Mouse (Mus musculus) gastrocnemius, adult 2 months (tissue): Measurements from ENCODE around the gene Tulp2. TPM values are rescaled to one million over a fixed set of nuclear protein-coding genes. Genes with fewer than 3 reads are reported as not detected.

Experiments
- DNase-seq: peaks from one replicate; pipeline ENCODE4 v3.0.0; 2022
- H3K27ac ChIP-seq: fragments of 200-600 bp; 2 replicates; pipeline ENCODE4 v1.8.1; 2022; ENCODE audit warnings: mild to moderate bottlenecking
- H3K4me3 ChIP-seq: fragments of 200-600 bp; 2 replicates; pipeline ENCODE4 v1.8.1; 2022; ENCODE audit warnings: mild to moderate bottlenecking, moderate library complexity
- CTCF ChIP-seq: fragments of 200-600 bp; IDR thresholded peaks from 2 replicates; pipeline ENCODE4 v1.8.1; 2022; ENCODE audit warnings: antibody characterized with exemption, mild to moderate bottlenecking, moderate library complexity
- intact Hi-C: fragments of 180-260 bp; cut with DNase I; formaldehyde crosslinking; loops from one replicate; pipeline ENCODE4 v1.15.1; 2025
- total RNA-seq, 2 experiments: library from RNA; stranded (reverse); gene quantifications; 2 replicates each; pipeline ENCODE4 v1.2.3; 2021

Gene Tulp2
- total RNA-seq, 2 experiments from 2014 or later, result 0.39 TPM; not detected in 1

DNA sequence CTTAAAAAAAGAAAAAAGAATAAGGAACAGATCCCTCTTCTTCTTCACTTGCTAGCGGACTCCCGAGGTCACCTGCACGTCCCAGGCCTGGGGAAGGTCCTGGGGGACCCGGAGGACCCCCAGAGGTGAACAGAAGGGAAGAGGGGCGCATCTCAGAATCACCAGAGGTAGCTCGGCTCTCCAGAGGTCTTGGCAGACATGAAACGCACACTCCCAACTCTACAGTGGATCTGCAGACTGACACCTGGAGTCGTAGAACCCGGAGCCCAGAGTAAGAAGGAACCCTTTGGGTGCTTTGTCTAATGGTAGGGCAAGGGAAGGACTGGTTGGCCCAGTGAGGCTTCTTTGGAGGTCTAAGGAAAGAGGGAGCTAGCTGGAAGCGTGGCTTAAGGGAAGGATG is 55.9 kb downstream of the Tulp2 start:
- Histone ChIP-seq H3K27ac (no peak overlapping the region; the same call in 1 of the 2 replicates), H3K4me3 (peak overlapping the region; percentile 83)
- no peak for TF ChIP-seq CTCF
- DNase-seq, result no peak
- intact Hi-C loops, result no loop called here

DNA sequence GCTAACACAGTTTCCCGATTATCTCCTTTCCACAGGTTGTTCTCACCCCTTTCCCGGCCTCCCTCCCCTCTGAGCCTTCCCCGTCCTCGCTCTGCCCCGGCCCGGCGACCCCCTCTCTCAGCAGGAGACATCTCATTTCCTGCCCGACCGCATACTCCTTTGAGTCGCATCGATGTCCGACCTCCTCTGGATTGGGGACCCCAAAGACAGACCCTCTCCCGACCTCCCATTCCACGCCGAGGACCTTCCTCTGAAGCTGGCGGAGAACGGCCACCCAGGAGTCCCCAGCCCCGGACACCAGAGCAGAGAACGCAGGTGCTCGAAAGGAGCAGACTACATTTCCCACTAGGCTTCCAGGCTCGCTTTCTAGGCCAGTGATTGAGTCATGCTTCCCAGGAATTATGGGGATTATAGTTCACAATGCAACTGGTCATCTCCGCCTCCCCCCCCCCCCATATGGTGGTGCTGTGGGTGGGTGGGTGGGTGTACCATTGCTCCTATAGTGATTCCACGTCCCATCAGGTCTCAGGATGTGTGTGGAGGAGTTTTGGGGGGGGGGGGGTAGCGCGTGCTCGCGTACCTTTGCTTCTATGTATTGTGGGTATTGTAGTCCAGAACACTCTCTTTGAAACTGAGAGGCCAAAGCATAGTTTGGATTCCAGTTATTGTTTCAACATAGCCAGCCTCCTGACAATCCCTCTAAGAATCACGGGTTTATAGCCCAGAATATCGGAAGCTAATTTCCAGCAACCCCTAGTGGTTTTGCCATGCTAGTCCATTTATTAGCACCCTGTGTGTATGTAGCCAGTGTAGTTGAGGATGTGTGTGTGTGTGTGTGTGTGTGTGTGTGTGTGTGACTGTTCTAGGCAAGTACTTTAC is 56.7 kb downstream of the Tulp2 start:
- TF ChIP-seq CTCF, result peak; percentile 26; the same call in 1 of the 2 replicates
- peak; percentile 59 for DNase-seq
- Histone ChIP-seq H3K4me3 (peak overlapping the region; percentile 83), H3K27ac (peak overlapping the region; percentile 71)
- intact Hi-C loops, result no loop called here

- no peak for TF ChIP-seq CTCF
- no peak for DNase-seq
- intact Hi-C loops, result no loop called here
- Histone ChIP-seq H3K4me3 (no peak overlapping the region), H3K27ac (no peak overlapping the region)
These were observed 57.4 kb downstream of the Tulp2 start for GRCm38 (mm10) chr7:45539095-45539494.

DNA sequence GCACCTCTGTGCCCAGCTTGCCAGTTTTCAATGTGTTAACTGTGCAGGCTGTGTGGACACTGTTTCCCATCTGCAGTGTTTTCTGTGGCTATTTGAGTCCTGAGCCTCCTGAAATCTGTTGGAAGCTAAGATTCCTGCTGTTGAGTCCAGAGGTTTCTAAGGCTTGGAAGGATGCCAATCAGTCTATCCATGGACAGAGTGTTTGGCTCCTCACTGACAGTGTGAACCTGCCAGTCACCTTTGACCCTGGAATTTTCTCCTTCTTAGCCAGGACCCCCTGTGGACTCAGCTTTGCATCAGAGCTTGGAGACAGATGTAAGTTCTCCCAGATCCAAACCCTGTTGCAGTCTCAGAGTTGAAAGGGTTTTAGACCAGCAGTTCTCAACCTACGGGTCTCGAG is 58.5 kb downstream of the Tulp2 start:
- Histone ChIP-seq H3K27ac (no peak overlapping the region), H3K4me3 (no peak overlapping the region)
- no peak for DNase-seq
- intact Hi-C loops, result no loop called here
- no peak for TF ChIP-seq CTCF

GRCm38 (mm10) chr7:45544525-45544924 is 62.8 kb downstream of the Tulp2 start:
- H3K27ac ChIP-seq, result no peak overlapping the region
- H3K4me3 ChIP-seq, result no peak overlapping the region
- intact Hi-C loops, result no loop called here
- no peak for DNase-seq
- TF ChIP-seq CTCF, result peak; percentile 41

GRCm38 (mm10) chr7:45549641-45550436 is 68.2 kb downstream of the Tulp2 start:
- H3K4me3 ChIP-seq, result no peak overlapping the region; the same call in 1 of the 2 replicates
- DNase-seq, result no peak
- H3K27ac ChIP-seq, result peak overlapping the region; percentile 57; the same call in 1 of the 2 replicates
- no peak for TF ChIP-seq CTCF
- intact Hi-C loops, result no loop called here

DNA sequence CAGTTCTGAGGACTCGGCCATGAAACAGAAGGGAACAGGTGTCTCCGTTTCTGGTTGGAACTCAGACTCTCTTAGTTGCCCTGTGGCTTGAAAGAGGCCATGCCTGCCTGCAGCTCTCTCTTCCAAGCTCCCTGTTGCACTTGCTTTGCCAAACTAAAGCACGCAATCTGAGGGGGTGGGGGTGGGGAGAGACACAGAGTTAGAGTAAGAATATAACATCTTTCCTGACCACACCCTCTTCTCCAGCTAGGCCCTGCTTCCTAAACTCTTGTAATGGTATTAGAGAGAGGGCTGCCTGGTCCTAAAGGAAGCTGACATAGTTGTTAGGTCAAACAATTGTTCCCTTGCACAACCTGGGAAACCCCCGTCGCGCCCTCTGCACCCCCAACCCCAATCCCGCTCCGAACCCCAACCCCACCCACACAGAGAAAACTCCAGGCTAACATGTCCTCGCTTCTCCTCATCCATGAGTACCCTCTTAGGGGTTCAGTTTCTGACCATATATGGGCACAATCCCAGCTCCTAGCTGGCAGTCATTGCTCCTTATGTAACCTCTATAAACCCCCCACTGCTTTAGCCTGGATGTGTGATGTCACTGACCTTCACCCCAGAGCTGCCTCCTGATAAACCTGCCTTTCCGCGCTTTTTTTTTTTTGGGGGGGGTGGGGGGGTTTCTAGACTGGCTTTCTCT is 69.3 kb downstream of the Tulp2 start:
- TF ChIP-seq CTCF, result no peak
- intact Hi-C loops, result no loop called here
- H3K27ac ChIP-seq, result peak overlapping the region; percentile 57
- no peak for DNase-seq
- peak overlapping the region; percentile 11 for H3K4me3 ChIP-seq

- intact Hi-C loops, result no loop called here
- no peak overlapping the region for H3K4me3 ChIP-seq
- no peak for DNase-seq
- TF ChIP-seq CTCF, result no peak
- H3K27ac ChIP-seq, result no peak overlapping the region
These were observed 69.8 kb downstream of the Tulp2 start for GRCm38 (mm10) chr7:45551512-45551883.

DNA sequence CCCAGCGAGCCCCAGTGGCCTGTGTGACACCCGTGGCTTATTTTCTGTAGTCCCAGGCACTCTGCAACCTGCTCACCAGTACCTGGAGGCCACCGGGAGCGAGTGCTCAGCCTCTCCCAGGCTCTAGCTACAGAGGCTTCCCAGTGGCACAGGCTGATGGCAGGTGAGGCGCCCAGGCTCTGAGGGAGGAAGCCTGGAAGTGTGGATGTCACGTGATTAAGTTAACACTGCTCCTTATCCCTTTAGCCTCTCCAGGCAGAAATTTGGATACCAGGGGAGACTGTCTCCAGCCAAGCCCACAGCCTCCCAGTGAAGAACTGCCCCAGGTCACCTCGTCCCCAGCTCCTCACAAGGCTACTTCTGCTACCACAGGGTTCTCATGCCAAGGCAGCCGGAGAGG is 71.8 kb downstream of the Tulp2 start:
- intact Hi-C loops, result no loop called here
- no peak for TF ChIP-seq CTCF
- Histone ChIP-seq H3K27ac (no peak overlapping the region), H3K4me3 (no peak overlapping the region)
- DNase-seq, result no peak

GRCm38 (mm10) chr7:45553990-45554389 is 72.3 kb downstream of the Tulp2 start:
- intact Hi-C loops, result no loop called here
- TF ChIP-seq CTCF, result no peak
- Histone ChIP-seq H3K27ac (no peak overlapping the region), H3K4me3 (no peak overlapping the region)
- DNase-seq, result no peak

DNA sequence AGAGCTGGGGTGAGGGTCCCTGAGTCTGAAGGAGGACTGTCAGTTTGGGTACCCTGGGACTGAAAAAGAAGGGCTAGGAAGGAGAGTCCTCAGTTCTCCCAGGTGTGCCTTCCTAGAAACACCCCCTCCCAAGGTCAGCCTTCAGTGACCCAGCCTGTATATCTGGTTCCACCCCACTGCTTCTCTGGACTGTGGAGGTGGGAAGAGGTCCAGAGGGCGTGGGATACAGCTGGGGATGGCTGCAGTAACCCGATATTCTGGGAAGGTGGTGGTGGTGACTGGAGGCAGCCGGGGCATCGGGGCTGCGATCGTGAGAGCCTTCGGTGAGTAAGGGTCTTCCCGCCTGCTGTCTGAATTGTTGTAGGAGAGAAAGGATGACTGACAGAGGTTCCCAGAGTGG is 73.1 kb downstream of the Tulp2 start, which contains the start of gene Hsd17b14:
Hsd17b14 (plus strand) TSS at position 150 of the 400 bp plus-strand sequence.
- DNase-seq, result no peak
- TF ChIP-seq CTCF, result no peak
- no peak within 1 kb of the TSS for H3K4me3 ChIP-seq
- H3K27ac ChIP-seq, result no peak within 1 kb of the TSS
- intact Hi-C loops, result no loop called here

DNA sequence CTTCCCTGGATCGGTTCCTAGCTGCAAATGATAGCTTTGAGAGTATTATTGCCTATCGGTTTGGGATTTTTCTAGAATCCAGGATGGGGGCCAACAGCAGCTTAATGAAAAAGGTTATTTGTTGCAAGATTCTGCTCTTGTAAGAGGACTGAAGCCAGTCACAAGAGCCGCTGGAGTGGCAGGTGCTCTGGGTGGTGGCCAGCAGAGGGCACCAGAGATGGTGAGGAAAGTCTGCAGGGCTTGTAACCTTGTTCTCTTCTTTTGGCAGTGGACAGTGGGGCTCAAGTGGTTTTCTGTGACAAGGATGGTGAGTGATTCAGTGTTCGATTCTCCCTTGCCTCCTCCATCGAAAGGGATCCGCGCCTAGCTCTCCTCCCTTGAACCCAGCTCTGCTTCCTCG is 74.1 kb downstream of the Tulp2 start:
- TF ChIP-seq CTCF, result peak; percentile 95; the same call in 1 of the 2 replicates
- intact Hi-C loops, result loop anchor here (2.0 kb wide), 1 partner anchor 35 kb away; no protein-coding TSS in a partner anchor
- Histone ChIP-seq H3K27ac (no peak overlapping the region; the same call in 1 of the 2 replicates), H3K4me3 (no peak overlapping the region)
- peak; percentile 92 for DNase-seq
